11 mouse cellular contexts compared by ENCODE assay signal in genomic region chr9:92560840-92561547, GRCm38 (mm10). TPM values are rescaled to one million over a fixed set of nuclear protein-coding genes. Genes with fewer than 3 reads are reported as not detected.
A peak's percentile ranks its signal among the peaks of the same experiment; 100 is the strongest.
DNase-seq lines count a peak whose midpoint lies in the region; ATAC-seq lines count a peak whose summit lies in the region.
"Had no signal": no experiment of that assay in that cellular context is flagged by ENCODE, and none has a peak within 500 bp of the region (broad histone marks: within the 10 kb centered on the region; RNA-seq: fewer than 3 reads in every experiment).

No protein-coding gene starts in this region.

- H3K9me3 ChIP-seq in midbrain, embryonic 14.5 days (ENCODE audit: control insufficient read depth, low read length): peaks cover 4% of the 10 kb centered on the region; the same call in 1 of the 2 replicates
- no peaks in the 10 kb centered on the region for H3K9me3 ChIP-seq in midbrain, embryonic 15.5 days
- no peaks in the 10 kb centered on the region for H3K9me3 ChIP-seq in hindbrain, embryonic 13.5 days
- no peaks in the 10 kb centered on the region; the same call in 1 of the 2 replicates for H3K9me3 ChIP-seq in neural tube, embryonic 15.5 days (replicated peaks)

- H3K27ac ChIP-seq in midbrain, embryonic 14.5 days (replicated peaks; ENCODE audit: low read depth, low read length): no peak overlapping the region
- H3K27ac ChIP-seq in midbrain, embryonic 15.5 days: no peak overlapping the region
- no peak overlapping the region for H3K27ac ChIP-seq in hindbrain, embryonic 13.5 days
- no peak overlapping the region for H3K27ac ChIP-seq in neural tube, embryonic 15.5 days (replicated peaks)
- H3K27ac ChIP-seq: heart, adult 2 months; liver, embryonic 14.5 days had no signal

- ATAC-seq in midbrain, embryonic 14.5 days (ENCODE audit: low FRiP score, low TSS enrichment): 0 out of 2 replicates have a peak, but pooled peaks have one; percentile 46
- ATAC-seq in midbrain, embryonic 15.5 days (replicated peaks): no peak
- peak; percentile 74 for ATAC-seq in hindbrain, embryonic 13.5 days (ENCODE audit: low FRiP score)
- ATAC-seq in neural tube, embryonic 15.5 days (ENCODE audit: low FRiP score): peak; percentile 45; the same call in 1 of the 2 replicates

- H3K36me3 ChIP-seq in midbrain, embryonic 14.5 days (ENCODE audit: control insufficient read depth, insufficient read depth, low read length): no peaks in the 10 kb centered on the region
- H3K36me3 ChIP-seq in midbrain, embryonic 15.5 days (replicated peaks): no peaks in the 10 kb centered on the region
- no peaks in the 10 kb centered on the region for H3K36me3 ChIP-seq in hindbrain, embryonic 13.5 days
- no peaks in the 10 kb centered on the region for H3K36me3 ChIP-seq in neural tube, embryonic 15.5 days

- H3K4me2 ChIP-seq in midbrain, embryonic 14.5 days (ENCODE audit: low read length): no peak overlapping the region
- no peak overlapping the region for H3K4me2 ChIP-seq in midbrain, embryonic 15.5 days
- H3K4me2 ChIP-seq in hindbrain, embryonic 13.5 days: no peak overlapping the region
- no peak overlapping the region for H3K4me2 ChIP-seq in neural tube, embryonic 15.5 days

- no peak overlapping the region for H3K9ac ChIP-seq in midbrain, embryonic 14.5 days (replicated peaks; ENCODE audit: low read length)
- H3K9ac ChIP-seq in midbrain, embryonic 15.5 days: no peak overlapping the region
- no peak overlapping the region for H3K9ac ChIP-seq in hindbrain, embryonic 13.5 days
- H3K9ac ChIP-seq in neural tube, embryonic 15.5 days (replicated peaks): no peak overlapping the region
- H3K9ac ChIP-seq: liver, embryonic 14.5 days had no signal

- peak; percentile 53 for DNase-seq in gastrocnemius, adult 18-20 months (ENCODE audit: low spot score)
- no peak for DNase-seq in gastrocnemius, postnatal 4 days (ENCODE audit: low spot score in 2 of 2)
- no peak for DNase-seq in midbrain, embryonic 14.5 days
- no peak for DNase-seq in cerebellum, postnatal 10 days
- DNase-seq in left cerebral cortex, adult 9 months (ENCODE audit: low spot score in 2 of 2): no peak
- DNase-seq: heart, adult 2 months; thymus, adult 18-20 months had no signal

- WGBS in midbrain, embryonic 14.5 days: 73% methylated on average over 6 of the region's 6 CpGs
- WGBS in midbrain, embryonic 15.5 days: 67% methylated on average over 6 of the region's 6 CpGs
- 47% methylated on average over 6 of the region's 6 CpGs for WGBS in hindbrain, embryonic 13.5 days
- WGBS in neural tube, embryonic 15.5 days: 55% methylated on average over 6 of the region's 6 CpGs

- no peaks in the 10 kb centered on the region for H3K27me3 ChIP-seq in midbrain, embryonic 14.5 days (ENCODE audit: control insufficient read depth, insufficient read depth, low read length)
- no peaks in the 10 kb centered on the region for H3K27me3 ChIP-seq in midbrain, embryonic 15.5 days (replicated peaks)
- H3K27me3 ChIP-seq in hindbrain, embryonic 13.5 days: no peaks in the 10 kb centered on the region
- H3K27me3 ChIP-seq in neural tube, embryonic 15.5 days (replicated peaks): no peaks in the 10 kb centered on the region

- H3K4me1 ChIP-seq in midbrain, embryonic 14.5 days (ENCODE audit: control insufficient read depth, insufficient read depth, low read length): 0 out of 2 replicates have a peak, but pooled peaks cover 2% of the 10 kb centered on the region
- no peaks in the 10 kb centered on the region for H3K4me1 ChIP-seq in midbrain, embryonic 15.5 days
- H3K4me1 ChIP-seq in hindbrain, embryonic 13.5 days (replicated peaks): peaks cover 8% of the 10 kb centered on the region
- peaks cover 11% of the 10 kb centered on the region for H3K4me1 ChIP-seq in neural tube, embryonic 15.5 days

- no peak overlapping the region for H3K4me3 ChIP-seq in midbrain, embryonic 14.5 days (replicated peaks; ENCODE audit: low read depth, low read length)
- no peak overlapping the region for H3K4me3 ChIP-seq in midbrain, embryonic 15.5 days
- H3K4me3 ChIP-seq in hindbrain, embryonic 13.5 days: no peak overlapping the region
- no peak overlapping the region for H3K4me3 ChIP-seq in neural tube, embryonic 15.5 days (replicated peaks)
- H3K4me3 ChIP-seq: heart, adult 2 months had no signal

RNA-seq across cellular contexts. Expression of gene Plod2, which starts 19.0 kb away (rescaled TPM):
- 1 to 10 TPM; 2.0 to 3.7 TPM for total RNA-seq in gastrocnemius, adult 18-20 months (2021)
- total RNA-seq in gastrocnemius, postnatal 4 days (2021): 10 to 100 TPM; 26.2 to 31.4 TPM
- 7.9 and 13.1 TPM in 2 replicates for polyA plus RNA-seq in midbrain, embryonic 14.5 days (2014; fragmentation: Nextera tagmentation; extraction: Ambion mirVana)
- polyA plus RNA-seq in midbrain, embryonic 15.5 days (2015; fragmentation: Nextera tagmentation; extraction: Ambion mirVana): 11.0 and 11.8 TPM in 2 replicates
- 16.0 and 17.0 TPM in 2 replicates for polyA plus RNA-seq in hindbrain, embryonic 13.5 days (2015; fragmentation: Nextera tagmentation; extraction: Ambion mirVana)
- 13.5 and 16.2 TPM in 2 replicates for polyA plus RNA-seq in neural tube, embryonic 15.5 days (2015; fragmentation: Nextera tagmentation; extraction: Ambion mirVana)
